In the genomic region with DNA sequence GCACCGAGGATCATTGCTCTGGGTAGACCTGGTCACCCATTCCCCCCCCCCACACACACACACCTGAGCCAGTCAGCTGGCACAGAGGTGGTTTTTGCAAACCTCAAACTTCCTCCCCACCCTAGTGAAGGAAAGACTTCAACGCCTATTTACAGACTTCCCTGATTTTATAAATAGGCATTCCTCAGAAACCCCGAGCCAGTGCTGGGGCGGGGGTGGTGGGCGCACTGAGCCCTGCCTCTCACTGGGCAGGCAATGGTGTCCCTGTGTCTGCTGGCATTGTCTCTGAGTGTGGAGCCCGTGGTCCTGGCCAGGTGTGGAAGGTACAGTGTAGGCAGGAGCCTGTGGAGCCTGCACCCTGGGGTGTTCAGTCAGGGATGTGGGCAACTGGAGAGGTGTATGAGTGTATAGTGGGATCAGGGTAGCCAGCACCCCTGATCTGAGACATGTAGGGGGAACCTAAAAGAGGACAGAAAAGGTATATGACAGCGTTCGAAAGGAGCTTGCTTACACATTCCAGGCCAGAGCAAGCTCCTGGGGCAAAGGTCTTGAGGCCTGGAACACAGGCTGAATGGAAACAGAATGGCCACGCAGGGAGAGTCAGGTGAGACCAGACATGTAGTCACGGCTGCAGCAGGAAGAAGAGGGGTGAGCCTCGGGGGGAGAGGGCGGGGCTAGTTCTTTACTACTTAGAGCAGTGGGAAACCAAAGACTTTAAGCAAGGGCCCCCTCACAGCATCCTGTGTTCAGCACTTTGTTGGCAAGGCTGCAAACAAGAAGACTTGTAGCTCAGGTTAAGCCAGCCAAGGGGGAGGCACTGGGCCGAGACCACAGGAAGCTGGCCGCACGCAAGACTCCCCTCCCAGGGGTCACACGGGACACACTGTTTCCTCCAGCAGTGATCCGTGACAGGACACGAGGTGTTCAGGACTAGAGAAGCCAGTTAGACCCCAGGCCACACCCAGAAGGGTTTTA, we compare ENCODE assay signal across 8 mouse cellular contexts. TPM values are rescaled to one million over a fixed set of nuclear protein-coding genes. Genes with fewer than 3 reads are reported as not detected.
DNase-seq lines count a peak whose midpoint lies in the region; ATAC-seq and TF ChIP-seq lines count a peak whose summit lies in the region.
"Had no signal": no experiment of that assay in that cellular context is flagged by ENCODE, and none has a peak within 500 bp of the region (broad histone marks: within the 10 kb centered on the region; RNA-seq: fewer than 3 reads in every experiment).

No protein-coding gene starts in this region.

- DNase-seq in B cell, adult 2 months = peak; percentile 92 to 96
- peak; percentile 96 for DNase-seq in CH12.LX (ENCODE audit: extremely low read depth)
- peak; percentile 59 for DNase-seq in skeletal muscle tissue, adult 2 months (ENCODE audit: low read depth, low spot score)
- DNase-seq in layer of hippocampus, adult 18-20 months (ENCODE audit: low spot score in 2 of 2) = no peak
- DNase-seq in midbrain, embryonic 14.5 days = no peak
- DNase-seq: gastrocnemius, postnatal 25 days had no signal

- H3K9me3 ChIP-seq in CH12.LX (replicated peaks; ENCODE audit: low read length) = no peaks in the 10 kb centered on the region
- no peaks in the 10 kb centered on the region for H3K9me3 ChIP-seq in kidney, embryonic 15.5 days (replicated peaks)
- H3K9me3 ChIP-seq in midbrain, embryonic 14.5 days (ENCODE audit: control insufficient read depth, low read length) = no peaks in the 10 kb centered on the region

- TF ChIP-seq RAD21 in CH12.LX (IDR thresholded peaks at IDR 0.05; ENCODE audit: low read depth, low read length) = no peak; the same call in 1 of the 2 replicates

- peaks cover 58 to 94% of the 10 kb centered on the region in 2 experiments for H3K4me1 ChIP-seq in CH12.LX (ENCODE audit: control insufficient read depth in 1 of 2, insufficient read depth in 2 of 2)
- peaks cover 41% of the 10 kb centered on the region for H3K4me1 ChIP-seq in kidney, embryonic 15.5 days
- no peaks in the 10 kb centered on the region for H3K4me1 ChIP-seq in midbrain, embryonic 14.5 days (ENCODE audit: control insufficient read depth, insufficient read depth, low read length)

- TF ChIP-seq CTCF in CH12.LX (conservative IDR thresholded peaks at IDR 0.05 in 1 of 2, IDR thresholded peaks at IDR 0.05 in 1 of 2; ENCODE audit: low read depth in 2 of 2, low read length in 2 of 2) = no peak

- 0 out of 2 replicates have a peak, but pooled peaks have one; percentile 35 for TF ChIP-seq POLR2A in CH12.LX (IDR thresholded peaks at IDR 0.05; ENCODE audit: low read depth, low read length)

- H3K4me2 ChIP-seq in CH12.LX (ENCODE audit: insufficient read depth, low read depth, poor library complexity, severe bottlenecking) = peak overlapping the region; percentile 39
- H3K4me2 ChIP-seq in kidney, embryonic 15.5 days = 0 out of 2 replicates have a peak overlapping the region, but pooled peaks have one; percentile 15
- no peak overlapping the region for H3K4me2 ChIP-seq in midbrain, embryonic 14.5 days (ENCODE audit: low read length)

- dilution Hi-C loops in CH12.LX (cut with MboI; ENCODE audit: extremely low pct_ligation_motif_present, extremely low pct_unique_long_range_greater_than_20kb, low sequenced_read_pairs) = no loop called here

- H3K27me3 ChIP-seq in CH12.LX (replicated peaks) = no peaks in the 10 kb centered on the region
- H3K27me3 ChIP-seq in kidney, embryonic 15.5 days = no peaks in the 10 kb centered on the region
- H3K27me3 ChIP-seq in midbrain, embryonic 14.5 days (ENCODE audit: control insufficient read depth, insufficient read depth, low read length) = no peaks in the 10 kb centered on the region

- peak overlapping the region; percentile 90 for H3K27ac ChIP-seq in CH12.LX (ENCODE audit: insufficient read depth, low read depth)
- peak overlapping the region; percentile 75 for H3K27ac ChIP-seq in kidney, embryonic 15.5 days
- H3K27ac ChIP-seq in midbrain, embryonic 14.5 days (replicated peaks; ENCODE audit: low read depth, low read length) = no peak overlapping the region

- peak overlapping the region in 1 of 3 experiments; percentile 14 for H3K4me3 ChIP-seq in CH12.LX (replicated peaks in 1 of 3; ENCODE audit: low read depth in 2 of 3, low read length in 2 of 3, poor library complexity in 1 of 3)
- H3K4me3 ChIP-seq in kidney, embryonic 15.5 days (replicated peaks) = no peak overlapping the region
- no peak overlapping the region for H3K4me3 ChIP-seq in midbrain, embryonic 14.5 days (replicated peaks; ENCODE audit: low read depth, low read length)

- 31% methylated on average over 18 of the region's 18 CpGs for WGBS in kidney, embryonic 15.5 days
- 67% methylated on average over 18 of the region's 18 CpGs for WGBS in midbrain, embryonic 14.5 days

- ATAC-seq in kidney, embryonic 15.5 days (replicated peaks; ENCODE audit: low FRiP score) = peak; percentile 83
- ATAC-seq in erythroblast, adult 5-6 weeks (replicated peaks; ENCODE audit: low FRiP score, poor library complexity, severe bottlenecking) = no peak
- ATAC-seq in midbrain, embryonic 14.5 days (ENCODE audit: low FRiP score, low TSS enrichment) = no peak

- peaks cover 14% of the 10 kb centered on the region for H3K79me2 ChIP-seq in CH12.LX (replicated peaks; ENCODE audit: control insufficient read depth, extremely low read depth, insufficient read depth, poor library complexity, severe bottlenecking)

- peaks cover 26 to 81% of the 10 kb centered on the region in 2 experiments for H3K36me3 ChIP-seq in CH12.LX (replicated peaks in 1 of 2; ENCODE audit: control insufficient read depth in 1 of 2, insufficient read depth in 1 of 2, low read length in 1 of 2)
- no peaks in the 10 kb centered on the region for H3K36me3 ChIP-seq in kidney, embryonic 15.5 days
- H3K36me3 ChIP-seq in midbrain, embryonic 14.5 days (ENCODE audit: control insufficient read depth, insufficient read depth, low read length) = no peaks in the 10 kb centered on the region

- H3K9ac ChIP-seq in CH12.LX (ENCODE audit: insufficient read depth, low read depth) = peak overlapping the region; percentile 4; the same call in 1 of the 2 replicates
- H3K9ac ChIP-seq in kidney, embryonic 15.5 days = no peak overlapping the region
- H3K9ac ChIP-seq in midbrain, embryonic 14.5 days (replicated peaks; ENCODE audit: low read length) = no peak overlapping the region

- peak; percentile 86 for TF ChIP-seq EP300 in CH12.LX (IDR thresholded peaks at IDR 0.05; ENCODE audit: low read length)

- in situ Hi-C loops in CH12.LX (cut with MboI; ENCODE audit: low pct_ligation_motif_present, low pct_unique_long_range_greater_than_20kb, low sequenced_read_pairs) = no loop called here

TF ChIP-seq in CH12.LX, 34 proteins besides CTCF, POLR2A, EP300 and RAD21 (continues in another document):
- TF ChIP-seq BHLHE40 (IDR thresholded peaks at IDR 0.05; ENCODE audit: low read depth, low read length) (peak; percentile 99), RCOR1 (conservative IDR thresholded peaks at IDR 0.05; ENCODE audit: low read depth, low read length) (peak; percentile 57; the same call in 1 of the 2 replicates), CHD2 (IDR thresholded peaks at IDR 0.05; ENCODE audit: low read length) (peak; percentile 73), TCF12 (IDR thresholded peaks at IDR 0.05; ENCODE audit: low read depth, low read length) (peak; percentile 87), MYC (IDR thresholded peaks at IDR 0.05; ENCODE audit: low read depth, low read length) (peak; percentile 81; the same call in 1 of the 2 replicates), MAX (IDR thresholded peaks at IDR 0.05; ENCODE audit: low read length) (peak; percentile 66; the same call in 1 of the 2 replicates), NRF1 (IDR thresholded peaks at IDR 0.05; ENCODE audit: low read depth, low read length) (peak; percentile 22; the same call in 1 of the 2 replicates), NELFE (IDR thresholded peaks at IDR 0.05; ENCODE audit: low read depth, low read length) (no peak), SMC3 (IDR thresholded peaks at IDR 0.05; ENCODE audit: low read depth, low read length) (peak; percentile 35), ETS1 (conservative IDR thresholded peaks at IDR 0.05; ENCODE audit: low read depth, low read length) (peak; percentile 97), ZC3H11A (IDR thresholded peaks at IDR 0.05; ENCODE audit: low read depth, low read length) (no peak), MEF2A (IDR thresholded peaks at IDR 0.05; ENCODE audit: borderline replicate concordance, low read depth, low read length) (peak; percentile 94), MAZ (IDR thresholded peaks at IDR 0.05; ENCODE audit: low read depth, low read length) (peak; percentile 64; the same call in 1 of the 2 replicates), ELF1 (IDR thresholded peaks at IDR 0.05; ENCODE audit: low read depth, low read length) (peak; percentile 17; the same call in 1 of the 2 replicates), ZMIZ1 (IDR thresholded peaks at IDR 0.05; ENCODE audit: low read depth, low read length) (peak; percentile 66), MAFK (IDR thresholded peaks at IDR 0.05; ENCODE audit: insufficient replicate concordance, low read length) (peak; percentile 57), USF1 (IDR thresholded peaks at IDR 0.05; ENCODE audit: low read depth, low read length) (no peak), SIN3A (IDR thresholded peaks at IDR 0.05; ENCODE audit: low read length) (peak; percentile 70; the same call in 1 of the 2 replicates), IRF4 (IDR thresholded peaks at IDR 0.05; ENCODE audit: low read depth, low read length) (peak; percentile 78; the same call in 1 of the 2 replicates)

RNA-seq across cellular contexts. Expression of a gene that starts 13.3 kb away (rescaled TPM):
- total RNA-seq in CH12.LX (2012; rRNA removed) (156 and 167 TPM in 2 replicates), CH12.LX (2014; rRNA removed) (132 and 143 TPM in 2 replicates)
- polyA plus RNA-seq in CH12.LX (2012; ENCODE audit: insufficient read length, low read depth) = 145 and 159 TPM in 2 replicates
- polyA plus RNA-seq in kidney, embryonic 15.5 days (2015; fragmentation: Nextera tagmentation; extraction: Ambion mirVana) = 12.2 and 14.3 TPM in 2 replicates
- 25.4 and 25.9 TPM in 2 replicates for total RNA-seq in erythroblast, adult 5-6 weeks (2015; ENCODE audit: low replicate concordance)
- total RNA-seq in erythroblast, adult 5-6 weeks (2017; ENCODE audit: low replicate concordance) = 18.5 and 37.0 TPM in 2 replicates
- 1 to 10 TPM; 2.4 to 3.1 TPM for total RNA-seq in layer of hippocampus, adult 18-20 months (2021)
- 1.8 and 2.5 TPM in 2 replicates for polyA plus RNA-seq in midbrain, embryonic 14.5 days (2014; fragmentation: Nextera tagmentation; extraction: Ambion mirVana)

RNA-seq across cellular contexts. Expression of a gene that starts 44.3 kb away (rescaled TPM):
- total RNA-seq in CH12.LX (2012; rRNA removed) = 7.6 and 8.8 TPM in 2 replicates
- total RNA-seq in CH12.LX (2014; rRNA removed) = 2.6 and 2.9 TPM in 2 replicates
- polyA plus RNA-seq in CH12.LX (2012; ENCODE audit: insufficient read length, low read depth) = 3.7 and 4.4 TPM in 2 replicates
- 6.4 and 6.7 TPM in 2 replicates for polyA plus RNA-seq in kidney, embryonic 15.5 days (2015; fragmentation: Nextera tagmentation; extraction: Ambion mirVana)
- total RNA-seq in erythroblast, adult 5-6 weeks (2015; ENCODE audit: low replicate concordance) = 0.42 TPM in 1 of 2 replicates, not detected in the other
- 3.6 and 5.9 TPM in 2 replicates for total RNA-seq in erythroblast, adult 5-6 weeks (2017; ENCODE audit: low replicate concordance)
- 10 to 100 TPM; 10.9 to 12.0 TPM for total RNA-seq in layer of hippocampus, adult 18-20 months (2021)
- 6.2 and 6.6 TPM in 2 replicates for polyA plus RNA-seq in midbrain, embryonic 14.5 days (2014; fragmentation: Nextera tagmentation; extraction: Ambion mirVana)

Comparison
In these comparisons a context has a peak if more than half of its experiments do, and no peak if none do; other contexts are left out.
1. DNase-seq: peak in B cell, adult 2 months (2 of 2), CH12.LX (single experiment) and skeletal muscle tissue, adult 2 months (single experiment); none in layer of hippocampus, adult 18-20 months (0 of 2) and midbrain, embryonic 14.5 days (single experiment).
2. RNA of a gene that starts 13.3 kb away (total RNA-seq): 132 to 167 TPM in CH12.LX and 18.5 to 37.0 TPM in erythroblast, adult 5-6 weeks; 2.4 to 3.1 TPM in layer of hippocampus, adult 18-20 months; every median in the first group is over 4 times any median in the second.